Mouse (Mus musculus) natural killer cell, adult 2 months (primary cell): ENCODE results near the gene Hephl1.
A peak's percentile ranks its signal among the peaks of the same experiment; 100 is the strongest.

Experiments
- DNase-seq, 2 experiments: peaks; one replicate each; pipeline ENCODE4 v3.0.0; 2022; ENCODE audit warnings: low spot score in 2 of 2

Gene Hephl1

DNA sequence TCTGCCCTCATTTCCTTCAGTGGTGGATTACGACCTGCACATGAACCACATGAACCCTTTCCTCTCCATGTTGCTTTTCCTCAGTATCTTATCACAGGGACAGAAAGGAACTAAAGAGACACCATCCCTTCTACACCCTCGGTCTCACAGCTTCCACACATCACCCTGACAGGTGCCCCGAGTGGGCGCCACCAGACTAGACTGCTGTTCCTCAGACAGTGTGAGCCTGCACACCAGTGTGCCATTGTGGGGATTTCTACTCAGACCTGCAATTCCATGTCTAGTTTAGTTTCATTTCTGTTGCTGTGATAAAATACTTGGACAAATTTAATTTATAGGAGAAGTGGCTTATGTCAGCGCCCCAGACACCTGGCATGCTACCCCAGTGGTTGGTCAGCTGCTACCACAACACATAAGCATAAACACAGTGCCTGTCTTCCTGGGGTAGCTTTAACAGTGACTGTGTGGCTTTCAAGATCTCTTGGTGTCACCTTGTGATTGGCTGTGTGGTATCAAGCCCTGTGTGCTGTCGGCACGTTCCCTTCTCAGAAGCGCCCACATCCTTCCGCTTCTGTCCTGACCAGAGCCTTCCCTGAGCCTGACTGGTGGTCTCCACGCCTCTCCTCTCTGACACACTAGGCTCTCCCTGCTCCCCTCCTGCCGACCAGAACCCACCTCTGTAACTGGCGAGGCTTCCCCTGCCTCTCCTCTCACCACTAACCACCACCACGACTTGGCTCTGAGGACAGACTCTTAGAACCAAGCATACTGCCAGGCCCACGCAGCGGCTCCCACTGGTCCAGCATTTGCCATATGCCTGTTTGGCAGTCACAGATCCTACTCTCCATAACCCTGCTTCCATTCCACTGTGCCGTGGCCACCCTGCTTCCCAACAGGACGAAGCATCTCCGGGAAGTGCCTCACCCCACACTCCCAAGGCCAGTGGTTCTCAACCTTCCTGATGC lies 93.8 kb downstream of the Hephl1 start:
- DNase-seq, result peak; percentile 77 to 86

DNA sequence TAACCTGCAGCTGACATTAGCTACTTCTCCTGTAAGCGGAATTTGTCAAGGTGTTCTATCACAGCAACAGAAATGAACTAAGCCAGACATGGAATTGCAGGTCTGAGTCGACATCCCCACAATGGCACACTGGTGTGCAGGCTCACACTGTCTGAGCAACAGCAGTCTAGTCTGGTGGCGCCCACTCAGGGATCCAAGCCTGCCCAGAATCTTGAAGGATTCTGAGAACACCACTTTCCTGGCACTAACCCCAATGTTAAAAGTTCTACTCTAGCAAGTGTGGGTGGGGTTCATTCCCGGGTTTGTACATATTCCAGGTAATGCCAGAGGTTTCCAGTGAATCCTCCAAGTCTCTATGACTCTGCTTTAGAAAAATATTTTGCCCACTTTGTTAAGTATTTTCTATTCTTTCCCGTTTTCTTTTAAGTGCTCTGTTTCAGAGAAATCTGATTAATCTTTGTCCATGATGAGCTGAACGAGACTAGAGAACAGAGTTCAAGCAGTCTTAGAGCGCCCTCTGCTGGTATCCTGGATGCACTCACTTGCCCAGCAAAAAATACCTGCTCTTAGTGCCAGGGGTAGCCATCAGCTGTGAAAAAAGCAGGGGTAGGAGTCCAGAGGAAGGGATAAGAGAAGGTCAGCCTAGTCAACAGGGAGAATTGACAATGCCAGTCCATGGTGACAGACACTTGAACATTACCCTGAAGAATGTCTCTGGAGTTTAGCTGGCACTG lies 96.5 kb downstream of the Hephl1 start:
- DNase-seq, result peak; percentile 67 to 73

DNA sequence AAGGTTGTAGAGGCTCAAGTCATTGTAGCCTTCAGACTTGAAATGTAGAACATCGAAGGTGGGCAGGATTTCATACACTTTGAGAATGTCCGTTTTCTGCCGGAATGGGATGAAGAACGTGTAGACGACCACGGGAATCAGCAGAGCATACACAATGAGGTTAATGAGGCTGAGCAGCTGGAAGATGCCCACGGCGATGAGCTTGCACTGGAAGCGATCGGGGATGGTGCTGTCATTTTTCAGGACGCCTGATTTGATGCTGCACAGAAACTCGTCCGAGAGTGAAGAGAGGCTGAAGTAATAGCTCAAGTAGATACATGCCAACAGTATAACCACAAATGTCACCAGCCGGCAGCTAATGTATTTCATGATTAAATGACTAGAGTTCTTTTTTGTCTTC lies 104.3 kb downstream of the Hephl1 start:
- DNase-seq, result no peak

DNA sequence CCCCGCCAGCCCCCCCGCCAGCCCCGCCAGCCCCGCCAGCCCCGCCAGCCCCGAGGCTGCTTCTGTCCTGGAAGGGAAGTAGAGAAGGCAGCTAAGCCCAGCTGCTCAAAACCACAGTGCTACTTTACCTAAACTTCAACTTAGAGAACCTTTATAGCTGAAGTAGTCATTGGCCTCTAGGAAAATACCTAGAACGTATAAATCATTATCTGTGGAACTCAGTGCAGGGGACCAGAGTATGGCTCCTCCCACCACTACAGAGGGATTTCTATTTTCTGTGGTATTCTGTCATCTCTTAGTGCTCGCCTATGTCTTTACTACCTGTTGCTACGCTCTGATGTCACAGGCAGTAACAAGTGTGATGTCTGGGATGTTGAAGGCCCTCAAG lies 107.6 kb downstream of the Hephl1 start:
- DNase-seq, result no peak

DNA sequence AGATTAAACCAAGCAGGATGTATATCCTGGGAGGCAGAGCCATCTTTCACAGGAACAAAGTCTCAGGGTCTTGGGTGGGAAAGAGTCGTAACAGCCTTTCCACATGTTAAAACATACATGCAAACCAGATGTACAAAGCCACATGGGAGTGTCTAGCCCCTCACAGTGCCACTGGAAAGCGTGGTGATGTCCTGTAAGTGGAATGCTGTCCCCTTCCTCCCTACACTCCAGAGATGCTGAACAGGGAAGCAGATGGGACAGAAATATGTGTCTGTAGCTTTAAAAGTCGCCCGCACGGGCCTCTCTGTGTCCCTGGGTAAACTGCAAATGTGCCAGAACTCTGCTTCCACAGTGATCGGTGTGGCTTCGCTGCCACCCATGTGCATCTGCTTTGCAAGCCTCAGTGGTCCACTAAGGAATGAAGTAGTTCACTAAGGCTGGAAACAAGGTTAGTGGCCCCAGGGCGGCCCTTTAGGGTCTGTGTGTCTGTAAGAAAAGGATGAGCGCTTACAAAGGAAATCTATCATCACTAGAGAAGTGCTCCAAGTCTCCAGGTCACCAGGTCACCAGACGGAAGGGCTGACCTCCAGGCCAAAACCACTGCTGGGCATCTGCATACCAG lies 108.1 kb downstream of the Hephl1 start:
- DNase-seq, result no peak

DNA sequence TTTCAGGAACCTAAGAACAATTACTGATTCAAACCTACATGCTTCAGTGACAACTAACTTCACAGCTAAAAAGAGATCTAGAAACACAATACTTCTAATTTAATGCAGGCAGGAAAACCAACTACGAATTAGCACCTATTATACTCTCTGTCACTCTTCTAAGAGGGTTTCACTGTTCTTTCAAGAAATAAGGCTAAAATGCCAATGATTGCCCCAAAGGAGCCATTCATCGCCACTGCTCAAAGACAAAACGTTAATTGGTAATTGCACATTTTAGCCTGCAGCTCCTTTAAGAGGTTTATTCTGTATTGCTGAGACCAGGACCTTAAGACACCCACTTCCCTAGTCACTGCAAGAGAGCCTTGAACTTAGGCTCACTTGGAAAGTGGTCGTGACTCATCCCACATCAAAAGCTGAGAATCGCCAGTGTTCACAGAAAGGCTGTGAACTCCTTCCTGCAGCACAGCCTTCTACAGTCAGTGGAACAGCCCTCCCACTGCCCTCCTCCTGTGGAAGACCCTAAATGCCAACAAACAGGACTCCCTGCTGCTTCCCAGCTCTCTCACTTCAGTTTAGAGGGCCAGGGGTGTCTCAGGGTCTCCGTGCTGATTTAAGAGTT lies 108.8 kb downstream of the Hephl1 start:
- DNase-seq, result no peak
